Comparison of ENCODE assay signal across 9 mouse cellular contexts in genomic region chr17:8487824-8488223, GRCm38 (mm10). TPM values are rescaled to one million over a fixed set of nuclear protein-coding genes. Genes with fewer than 3 reads are reported as not detected.
A peak's percentile ranks its signal among the peaks of the same experiment; 100 is the strongest.
DNase-seq lines count a peak whose midpoint lies in the region; ATAC-seq and TF ChIP-seq lines count a peak whose summit lies in the region.
"Had no signal": no experiment of that assay in that cellular context is flagged by ENCODE, and none has a peak within 500 bp of the region (broad histone marks: within the 10 kb centered on the region; RNA-seq: fewer than 3 reads in every experiment).

No protein-coding gene starts in this region.

- ATAC-seq in forebrain, postnatal 0 days: peak; percentile 83
- ATAC-seq in forebrain, embryonic 11.5 days (replicated peaks; ENCODE audit: low FRiP score): no peak
- ATAC-seq in heart, embryonic 13.5 days (ENCODE audit: extremely low read depth, insufficient number of reproducible peaks, low FRiP score, low TSS enrichment): no peak

- TF ChIP-seq CTCF in forebrain, postnatal 0 days (IDR thresholded peaks at IDR 0.05; ENCODE audit: low read depth): no peak
- no peak for TF ChIP-seq CTCF in thymus, adult 2 months (IDR thresholded peaks at IDR 0.05; ENCODE audit: borderline replicate concordance, control insufficient read depth, extremely low read depth, insufficient read depth, low read length, poor library complexity)

- H3K27ac ChIP-seq in forebrain, postnatal 0 days (ENCODE audit: low read depth, low read length): peak overlapping the region; percentile 5; the same call in 1 of the 2 replicates
- H3K27ac ChIP-seq in forebrain, embryonic 11.5 days (ENCODE audit: low read depth, low read length): no peak overlapping the region
- H3K27ac ChIP-seq in heart, embryonic 13.5 days (replicated peaks): no peak overlapping the region
- H3K27ac ChIP-seq in thymus, adult 2 months (ENCODE audit: control insufficient read depth, insufficient read depth, low read length): no peak overlapping the region
- H3K27ac ChIP-seq: liver, embryonic 15.5 days had no signal

- 53% methylated on average over 12 of the region's 12 CpGs for WGBS in forebrain, postnatal 0 days
- 81% methylated on average over 12 of the region's 12 CpGs for WGBS in forebrain, embryonic 11.5 days
- WGBS in heart, embryonic 13.5 days: 47% methylated on average over 12 of the region's 12 CpGs
- 74% methylated on average over 12 of the region's 12 CpGs for WGBS in thymus, adult 2 months

- H3K4me1 ChIP-seq in forebrain, postnatal 0 days (ENCODE audit: insufficient read depth): no peaks in the 10 kb centered on the region
- no peaks in the 10 kb centered on the region for H3K4me1 ChIP-seq in forebrain, embryonic 11.5 days (replicated peaks; ENCODE audit: control insufficient read depth, insufficient read depth, low read length)
- H3K4me1 ChIP-seq in heart, embryonic 13.5 days: 0 out of 2 replicates have a peak, but pooled peaks cover 3% of the 10 kb centered on the region
- H3K4me1 ChIP-seq in thymus, adult 2 months (replicated peaks; ENCODE audit: control insufficient read depth, insufficient read depth, low read length): no peaks in the 10 kb centered on the region; the same call in 1 of the 2 replicates
- H3K4me1 ChIP-seq: liver, embryonic 15.5 days had no signal

- no peaks in the 10 kb centered on the region for H3K27me3 ChIP-seq in forebrain, postnatal 0 days (ENCODE audit: insufficient read depth, low read length)
- no peaks in the 10 kb centered on the region for H3K27me3 ChIP-seq in forebrain, embryonic 11.5 days (ENCODE audit: control insufficient read depth, insufficient read depth, low read length)
- H3K27me3 ChIP-seq in heart, embryonic 13.5 days (replicated peaks): peaks cover 18% of the 10 kb centered on the region
- H3K27me3 ChIP-seq in thymus, adult 2 months (ENCODE audit: control insufficient read depth, insufficient read depth, low read length): no peaks in the 10 kb centered on the region

- H3K4me3 ChIP-seq in forebrain, postnatal 0 days (ENCODE audit: low read depth, low read length): no peak overlapping the region
- no peak overlapping the region for H3K4me3 ChIP-seq in forebrain, embryonic 11.5 days (ENCODE audit: low read depth, low read length)
- H3K4me3 ChIP-seq in heart, embryonic 13.5 days: no peak overlapping the region
- H3K4me3 ChIP-seq in thymus, adult 2 months (ENCODE audit: control insufficient read depth, insufficient read depth, low read length): no peak overlapping the region
- H3K4me3 ChIP-seq: liver, embryonic 15.5 days had no signal

- TF ChIP-seq POLR2A in thymus, adult 2 months (IDR thresholded peaks at IDR 0.05; ENCODE audit: control insufficient read depth, extremely low read depth, insufficient read depth, low read length, poor library complexity): no peak

- H3K4me2 ChIP-seq in forebrain, postnatal 0 days (ENCODE audit: low read depth): peak overlapping the region; percentile 18; the same call in 1 of the 2 replicates
- H3K4me2 ChIP-seq in forebrain, embryonic 11.5 days (ENCODE audit: low read depth, low read length, severe bottlenecking): no peak overlapping the region
- peak overlapping the region; percentile 35 for H3K4me2 ChIP-seq in heart, embryonic 13.5 days
- H3K4me2 ChIP-seq: liver, embryonic 15.5 days had no signal

- peak; percentile 66 for DNase-seq in forebrain, postnatal 0 days
- no peak for DNase-seq in forebrain, embryonic 11.5 days (ENCODE audit: low spot score)
- DNase-seq in cerebellum, adult 18-20 months: peak; percentile 82 to 84
- DNase-seq in left cerebral cortex, adult 18-20 months (ENCODE audit: low spot score in 2 of 2): peak; percentile 91 to 97
- DNase-seq in right cerebral cortex, adult 2 months (ENCODE audit: low spot score in 2 of 2): peak; percentile 96 to 99
- no peak for DNase-seq in thymus, adult 2 months
- DNase-seq in neural tube, embryonic 10.5 days (ENCODE audit: extremely low spot score, low spot score): no peak

- H3K9me3 ChIP-seq in forebrain, postnatal 0 days (ENCODE audit: low read length): no peaks in the 10 kb centered on the region
- no peaks in the 10 kb centered on the region for H3K9me3 ChIP-seq in forebrain, embryonic 11.5 days (ENCODE audit: control insufficient read depth, low read length)
- no peaks in the 10 kb centered on the region for H3K9me3 ChIP-seq in heart, embryonic 13.5 days
- H3K9me3 ChIP-seq: liver, embryonic 15.5 days had no signal

- H3K36me3 ChIP-seq in forebrain, postnatal 0 days (ENCODE audit: insufficient read depth): no peaks in the 10 kb centered on the region
- no peaks in the 10 kb centered on the region for H3K36me3 ChIP-seq in forebrain, embryonic 11.5 days (ENCODE audit: control insufficient read depth, insufficient read depth, low read length)
- H3K36me3 ChIP-seq in heart, embryonic 13.5 days: no peaks in the 10 kb centered on the region
- no peaks in the 10 kb centered on the region for H3K36me3 ChIP-seq in thymus, adult 2 months (ENCODE audit: control insufficient read depth, insufficient read depth, low read length)
- H3K36me3 ChIP-seq: liver, embryonic 15.5 days had no signal

- no peak overlapping the region for H3K9ac ChIP-seq in forebrain, postnatal 0 days
- no peak overlapping the region for H3K9ac ChIP-seq in forebrain, embryonic 11.5 days (ENCODE audit: low read length)
- no peak overlapping the region for H3K9ac ChIP-seq in heart, embryonic 13.5 days
- H3K9ac ChIP-seq: liver, embryonic 15.5 days had no signal

RNA-seq across cellular contexts. Expression of gene Pde10a, which starts 37.3 kb away (rescaled TPM):
- total RNA-seq in forebrain, postnatal 0 days (2014; rRNA removed): 55.4 and 71.2 TPM in 2 replicates
- polyA plus RNA-seq in forebrain, postnatal 0 days (2015; fragmentation: Nextera tagmentation; extraction: Ambion mirVana): 11.6 and 14.7 TPM in 2 replicates
- polyA plus RNA-seq in forebrain, embryonic 11.5 days (2014; fragmentation: Nextera tagmentation; extraction: Ambion mirVana): 7.8 and 9.0 TPM in 2 replicates
- polyA plus RNA-seq in heart, embryonic 13.5 days (2015; fragmentation: Nextera tagmentation; extraction: Ambion mirVana): 1.1 and 1.2 TPM in 2 replicates
- 100 to 1,000 TPM in 1 of 2 experiments, 10 to 100 TPM in 1; 82.9 to 134 TPM for total RNA-seq in left cerebral cortex, adult 18-20 months (2021)
- 4.8 and 4.9 TPM in 2 replicates for polyA plus RNA-seq in thymus, adult 2 months (2012; rRNA removed)

RNA-seq across cellular contexts. Expression of gene T, which starts 53.6 kb away (rescaled TPM):
- total RNA-seq in forebrain, postnatal 0 days (2014; rRNA removed): 2.1 TPM in 1 of 2 replicates, not detected in the other
- polyA plus RNA-seq in forebrain, postnatal 0 days (2015; fragmentation: Nextera tagmentation; extraction: Ambion mirVana): 0.13 and 0.17 TPM in 2 replicates
- 0.36 and 0.67 TPM in 2 replicates for polyA plus RNA-seq in forebrain, embryonic 11.5 days (2014; fragmentation: Nextera tagmentation; extraction: Ambion mirVana)
- 0.09 and 0.18 TPM in 2 replicates for polyA plus RNA-seq in heart, embryonic 13.5 days (2015; fragmentation: Nextera tagmentation; extraction: Ambion mirVana)
- total RNA-seq in left cerebral cortex, adult 18-20 months (2021): not detected
- 0.63 and 1.8 TPM in 2 replicates for polyA plus RNA-seq in thymus, adult 2 months (2012; rRNA removed)
- polyA plus RNA-seq: liver, embryonic 15.5 days had no signal

Comparison
In these comparisons a context has a peak if more than half of its experiments do, and no peak if none do; other contexts are left out.
1. DNase-seq: peak in forebrain, postnatal 0 days (single experiment), cerebellum, adult 18-20 months (2 of 2), left cerebral cortex, adult 18-20 months (2 of 2) and right cerebral cortex, adult 2 months (2 of 2); none in forebrain, embryonic 11.5 days (single experiment), thymus, adult 2 months (single experiment) and neural tube, embryonic 10.5 days (single experiment).